Mouse (Mus musculus) CH12.LX (cell line): ENCODE data around the gene Ccdc115.

ENCODE experiments used
- CTCF ChIP-seq, 2 experiments: IDR thresholded peaks in 1 of 2; conservative IDR thresholded peaks in 1 of 2; 2 replicates each; pipeline ENCODE4 v1.5.1; 2011 to 2012; ENCODE audit warnings: low read depth in 2 of 2, low read length in 2 of 2, improper control_type of control experiment in 1 of 2, inconsistent platforms in 1 of 2, mild to moderate bottlenecking in 1 of 2, moderate library complexity in 1 of 2
- EP300 ChIP-seq: IDR thresholded peaks from 2 replicates; pipeline ENCODE4 v1.6.1; 2011; ENCODE audit warnings: low read length, improper control_type of control experiment

- TF ChIP-seq EP300 (no peak), CTCF (conservative IDR thresholded peaks at IDR 0.05 in 1 of 2, IDR thresholded peaks at IDR 0.05 in 1 of 2; ENCODE audit: low read depth in 2 of 2, low read length in 2 of 2) (no peak)
Observed at GRCm38 (mm10) chr1:34464310-34464817, 24.9 kb upstream of the Ccdc115 start.
